ENCODE assay signal across 22 mouse cellular contexts in genomic region chr11:79533311-79533710, GRCm38 (mm10). TPM values are rescaled to one million over a fixed set of nuclear protein-coding genes. Genes with fewer than 3 reads are reported as not detected.
DNase-seq lines count a peak whose midpoint lies in the region; ATAC-seq and TF ChIP-seq lines count a peak whose summit lies in the region.
"Had no signal": no experiment of that assay in that cellular context is flagged by ENCODE, and none has a peak within 500 bp of the region (broad histone marks: within the 10 kb centered on the region; RNA-seq: fewer than 3 reads in every experiment).

No protein-coding gene starts in this region.

- H3K9ac ChIP-seq in heart, embryonic 11.5 days (ENCODE audit: low read depth, low read length) = no peak overlapping the region
- no peak overlapping the region for H3K9ac ChIP-seq in heart, postnatal 0 days (replicated peaks; ENCODE audit: low read depth, low read length)
- no peak overlapping the region for H3K9ac ChIP-seq in hindbrain, embryonic 14.5 days
- H3K9ac ChIP-seq: embryonic facial prominence, embryonic 15.5 days; forebrain, embryonic 12.5 days; hindbrain, embryonic 13.5 days had no signal

- H3K9me3 ChIP-seq in heart, embryonic 11.5 days (replicated peaks; ENCODE audit: control insufficient read depth, low read length) = no peaks in the 10 kb centered on the region
- H3K9me3 ChIP-seq in heart, postnatal 0 days (replicated peaks; ENCODE audit: control insufficient read depth, low read length) = no peaks in the 10 kb centered on the region
- H3K9me3 ChIP-seq in hindbrain, embryonic 14.5 days (ENCODE audit: control insufficient read depth, low read length) = no peaks in the 10 kb centered on the region
- H3K9me3 ChIP-seq: embryonic facial prominence, embryonic 15.5 days; forebrain, embryonic 12.5 days; hindbrain, embryonic 13.5 days had no signal

- H3K27me3 ChIP-seq in heart, embryonic 11.5 days (ENCODE audit: control insufficient read depth, insufficient read depth, low read length) = no peaks in the 10 kb centered on the region
- no peaks in the 10 kb centered on the region for H3K27me3 ChIP-seq in heart, postnatal 0 days (ENCODE audit: control insufficient read depth, insufficient read depth, low read length)
- no peaks in the 10 kb centered on the region for H3K27me3 ChIP-seq in hindbrain, embryonic 14.5 days (ENCODE audit: control insufficient read depth, insufficient read depth, low read length)
- H3K27me3 ChIP-seq: embryonic facial prominence, embryonic 15.5 days; forebrain, embryonic 12.5 days; hindbrain, embryonic 13.5 days had no signal

- peaks cover 8% of the 10 kb centered on the region; the same call in 1 of the 2 replicates for H3K4me1 ChIP-seq in heart, embryonic 11.5 days (ENCODE audit: control insufficient read depth, insufficient read depth, low read length)
- H3K4me1 ChIP-seq in heart, postnatal 0 days (ENCODE audit: control insufficient read depth, insufficient read depth) = peaks cover 13% of the 10 kb centered on the region
- H3K4me1 ChIP-seq in hindbrain, embryonic 14.5 days (replicated peaks; ENCODE audit: control insufficient read depth, insufficient read depth, low read length) = no peaks in the 10 kb centered on the region
- H3K4me1 ChIP-seq: hindbrain, embryonic 13.5 days had no signal

- DNase-seq in heart, adult 9 months (ENCODE audit: low spot score in 2 of 2) = no peak
- DNase-seq in left cerebral cortex, adult 2 months (ENCODE audit: extremely low spot score in 1 of 2, low spot score in 2 of 2) = no peak
- no peak for DNase-seq in left cerebral cortex, postnatal 36 days (ENCODE audit: low spot score in 2 of 2)
- DNase-seq in heart, postnatal 0 days (ENCODE audit: low spot score) = peak; percentile 20
- DNase-seq in hindbrain, embryonic 14.5 days (ENCODE audit: low spot score) = no peak
- no peak for DNase-seq in kidney, adult 11 months
- DNase-seq: adrenal gland, postnatal 25 days; embryo, embryonic 11 days; gastrocnemius, postnatal 25 days; lung, adult 18-20 months; midbrain, embryonic 14.5 days; right cerebral cortex, postnatal 14 days had no signal

- intact Hi-C loops in left cerebral cortex, adult 2 months (cut with DNase I) = no loop called here
- intact Hi-C loops in left cerebral cortex, postnatal 36 days (cut with DNase I) = no loop called here

- no peak overlapping the region for H3K4me2 ChIP-seq in heart, embryonic 11.5 days
- no peak overlapping the region for H3K4me2 ChIP-seq in heart, postnatal 0 days (ENCODE audit: low read depth, low read length)
- H3K4me2 ChIP-seq in hindbrain, embryonic 14.5 days (replicated peaks) = no peak overlapping the region
- H3K4me2 ChIP-seq: embryonic facial prominence, embryonic 15.5 days; forebrain, embryonic 12.5 days; hindbrain, embryonic 13.5 days had no signal

- TF ChIP-seq EP300 in heart, postnatal 0 days (IDR thresholded peaks at IDR 0.05; ENCODE audit: low read depth) = no peak

- H3K36me3 ChIP-seq in heart, embryonic 11.5 days (ENCODE audit: control insufficient read depth, insufficient read depth, low read length) = peaks cover 2% of the 10 kb centered on the region; the same call in 1 of the 2 replicates
- peaks cover 31% of the 10 kb centered on the region for H3K36me3 ChIP-seq in heart, postnatal 0 days (replicated peaks; ENCODE audit: control insufficient read depth, insufficient read depth, low read length)
- H3K36me3 ChIP-seq in hindbrain, embryonic 14.5 days (replicated peaks; ENCODE audit: control insufficient read depth, insufficient read depth) = peaks cover 26% of the 10 kb centered on the region

- 45% methylated on average over 6 of the region's 6 CpGs for WGBS in heart, embryonic 11.5 days (ENCODE audit: insufficient replicate concordance)
- WGBS in heart, postnatal 0 days = 33% methylated on average over 6 of the region's 6 CpGs
- 88% methylated on average over 6 of the region's 6 CpGs for WGBS in hindbrain, embryonic 14.5 days

- peak; percentile 52 for ATAC-seq in heart, embryonic 11.5 days (replicated peaks; ENCODE audit: insufficient number of reproducible peaks, low FRiP score, low TSS enrichment)
- ATAC-seq in heart, postnatal 0 days (ENCODE audit: insufficient read depth, low read depth) = peak; percentile 69
- ATAC-seq in megakaryocyte progenitor cell, adult 5-6 weeks (replicated peaks; ENCODE audit: poor library complexity) = peak; percentile 64
- no peak for ATAC-seq in hindbrain, embryonic 14.5 days (ENCODE audit: low FRiP score)
- ATAC-seq: activated CD4-positive, CD25-positive, alpha-beta regulatory T cell, adult 4 months; intestine, embryonic 16.5 days had no signal

- no peak for TF ChIP-seq CTCF in left cerebral cortex, adult 2 months (IDR thresholded peaks at IDR 0.05)
- TF ChIP-seq CTCF in heart, postnatal 0 days (IDR thresholded peaks at IDR 0.05; ENCODE audit: low read depth) = no peak; the same call in 1 of the 2 replicates

- H3K27ac ChIP-seq in heart, embryonic 11.5 days (ENCODE audit: low read depth, low read length) = no peak overlapping the region
- 0 out of 2 replicates have a peak overlapping the region, but pooled peaks have one; percentile 10 for H3K27ac ChIP-seq in left cerebral cortex, adult 2 months
- H3K27ac ChIP-seq in heart, postnatal 0 days (ENCODE audit: low read depth) = no peak overlapping the region; the same call in 1 of the 2 replicates
- no peak overlapping the region for H3K27ac ChIP-seq in hindbrain, embryonic 14.5 days
- H3K27ac ChIP-seq: forebrain, embryonic 12.5 days; hindbrain, embryonic 13.5 days; kidney, postnatal 0 days had no signal

- H3K4me3 ChIP-seq in heart, embryonic 11.5 days (ENCODE audit: low read depth, low read length) = no peak overlapping the region
- H3K4me3 ChIP-seq in left cerebral cortex, adult 2 months = no peak overlapping the region
- no peak overlapping the region for H3K4me3 ChIP-seq in heart, postnatal 0 days (ENCODE audit: low read depth, low read length)
- H3K4me3 ChIP-seq in hindbrain, embryonic 14.5 days (replicated peaks; ENCODE audit: low read length) = no peak overlapping the region
- H3K4me3 ChIP-seq: embryonic facial prominence, embryonic 15.5 days; forebrain, embryonic 12.5 days; hindbrain, embryonic 13.5 days had no signal

RNA-seq across cellular contexts. Expression of gene Evi2a, which starts 2.9 kb away (rescaled TPM):
- polyA plus RNA-seq in heart, embryonic 11.5 days (2014; fragmentation: Nextera tagmentation; extraction: Ambion mirVana) = 1.00 and 2.9 TPM in 2 replicates
- 10 to 100 TPM; 11.6 TPM for total RNA-seq in left cerebral cortex, adult 2 months (2021)
- total RNA-seq in left cerebral cortex, postnatal 36 days (2021) = 10 to 100 TPM; 13.6 to 18.8 TPM
- 2.0 and 2.1 TPM in 2 replicates for total RNA-seq in heart, postnatal 0 days (2014; rRNA removed; ENCODE audit: low replicate concordance)
- 2.5 TPM in 2 replicates for polyA plus RNA-seq in heart, postnatal 0 days (2015; fragmentation: Nextera tagmentation; extraction: Ambion mirVana)
- total RNA-seq in megakaryocyte progenitor cell, adult 5-6 weeks (2015) = 19.5 and 20.0 TPM in 2 replicates
- total RNA-seq in megakaryocyte progenitor cell, adult 5-6 weeks (2017) = 17.5 and 24.0 TPM in 2 replicates
- polyA plus RNA-seq in hindbrain, embryonic 14.5 days (2014; fragmentation: Nextera tagmentation; extraction: Ambion mirVana) = 3.1 and 3.7 TPM in 2 replicates

RNA-seq across cellular contexts. Expression of gene Evi2, which starts 2.9 kb away (rescaled TPM):
- polyA plus RNA-seq in heart, embryonic 11.5 days (2014; fragmentation: Nextera tagmentation; extraction: Ambion mirVana) = 0.41 and 1.4 TPM in 2 replicates
- total RNA-seq in left cerebral cortex, adult 2 months (2021) = not detected
- not detected for total RNA-seq in left cerebral cortex, postnatal 36 days (2021)
- not detected in 2 replicates for total RNA-seq in heart, postnatal 0 days (2014; rRNA removed; ENCODE audit: low replicate concordance)
- polyA plus RNA-seq in heart, postnatal 0 days (2015; fragmentation: Nextera tagmentation; extraction: Ambion mirVana) = 0.14 and 0.19 TPM in 2 replicates
- total RNA-seq in megakaryocyte progenitor cell, adult 5-6 weeks (2015) = 30.6 and 31.5 TPM in 2 replicates
- 3.9 and 5.5 TPM in 2 replicates for total RNA-seq in megakaryocyte progenitor cell, adult 5-6 weeks (2017)
- 0.40 and 0.91 TPM in 2 replicates for polyA plus RNA-seq in hindbrain, embryonic 14.5 days (2014; fragmentation: Nextera tagmentation; extraction: Ambion mirVana)
- total RNA-seq: adrenal gland, postnatal 25 days; layer of hippocampus, adult 18-20 months; left cerebral cortex, adult 18-20 months had no signal

RNA-seq across cellular contexts. Expression of gene Evi2b, which starts 9.7 kb away (rescaled TPM):
- polyA plus RNA-seq in heart, embryonic 11.5 days (2014; fragmentation: Nextera tagmentation; extraction: Ambion mirVana) = 0.54 and 0.99 TPM in 2 replicates
- total RNA-seq in left cerebral cortex, adult 2 months (2021) = under 1 TPM; 0.30 to 0.91 TPM
- total RNA-seq in left cerebral cortex, postnatal 36 days (2021) = under 1 TPM; 0.32 to 0.63 TPM
- 0.62 and 0.84 TPM in 2 replicates for total RNA-seq in heart, postnatal 0 days (2014; rRNA removed; ENCODE audit: low replicate concordance)
- 0.36 and 0.54 TPM in 2 replicates for polyA plus RNA-seq in heart, postnatal 0 days (2015; fragmentation: Nextera tagmentation; extraction: Ambion mirVana)
- 454 and 486 TPM in 2 replicates for total RNA-seq in megakaryocyte progenitor cell, adult 5-6 weeks (2015)
- total RNA-seq in megakaryocyte progenitor cell, adult 5-6 weeks (2017) = 75.7 and 78.7 TPM in 2 replicates
- 0.27 TPM in 1 of 2 replicates, not detected in the other for polyA plus RNA-seq in hindbrain, embryonic 14.5 days (2014; fragmentation: Nextera tagmentation; extraction: Ambion mirVana)
- polyA plus RNA-seq: forebrain, embryonic 12.5 days; hindbrain, embryonic 13.5 days; midbrain, embryonic 14.5 days had no signal

RNA-seq across cellular contexts. Expression of gene Omg, which starts 29.4 kb away (rescaled TPM):
- 0.23 and 0.31 TPM in 2 replicates for polyA plus RNA-seq in heart, embryonic 11.5 days (2014; fragmentation: Nextera tagmentation; extraction: Ambion mirVana)
- total RNA-seq in left cerebral cortex, adult 2 months (2021) = 100 to 1,000 TPM in 1 of 2 experiments, 10 to 100 TPM in 1; 95.1 to 116 TPM
- 100 to 1,000 TPM; 113 to 132 TPM for total RNA-seq in left cerebral cortex, postnatal 36 days (2021)
- total RNA-seq in heart, postnatal 0 days (2014; rRNA removed; ENCODE audit: low replicate concordance) = not detected in 2 replicates
- 0.07 TPM in 1 of 2 replicates, not detected in the other for polyA plus RNA-seq in heart, postnatal 0 days (2015; fragmentation: Nextera tagmentation; extraction: Ambion mirVana)
- total RNA-seq in megakaryocyte progenitor cell, adult 5-6 weeks (2015) = 0.67 and 0.98 TPM in 2 replicates
- 0.14 and 0.33 TPM in 2 replicates for total RNA-seq in megakaryocyte progenitor cell, adult 5-6 weeks (2017)
- polyA plus RNA-seq in hindbrain, embryonic 14.5 days (2014; fragmentation: Nextera tagmentation; extraction: Ambion mirVana) = 7.7 and 9.1 TPM in 2 replicates
- total RNA-seq: gastrocnemius, postnatal 25 days had no signal
- polyA plus RNA-seq: activated CD4-positive, CD25-positive, alpha-beta regulatory T cell, adult 4 months had no signal

RNA-seq across cellular contexts. Expression of gene Rab11fip4, which starts 57.7 kb away (rescaled TPM):
- polyA plus RNA-seq in heart, embryonic 11.5 days (2014; fragmentation: Nextera tagmentation; extraction: Ambion mirVana) = 0.42 and 0.73 TPM in 2 replicates
- total RNA-seq in left cerebral cortex, adult 2 months (2021) = 100 to 1,000 TPM; 246 to 249 TPM
- 100 to 1,000 TPM; 247 to 269 TPM for total RNA-seq in left cerebral cortex, postnatal 36 days (2021)
- total RNA-seq in heart, postnatal 0 days (2014; rRNA removed; ENCODE audit: low replicate concordance) = 2.0 TPM in 1 of 2 replicates, not detected in the other
- polyA plus RNA-seq in heart, postnatal 0 days (2015; fragmentation: Nextera tagmentation; extraction: Ambion mirVana) = 0.03 TPM in 1 of 2 replicates, not detected in the other
- 0.85 and 2.0 TPM in 2 replicates for total RNA-seq in megakaryocyte progenitor cell, adult 5-6 weeks (2015)
- 3.2 and 3.7 TPM in 2 replicates for total RNA-seq in megakaryocyte progenitor cell, adult 5-6 weeks (2017)
- polyA plus RNA-seq in hindbrain, embryonic 14.5 days (2014; fragmentation: Nextera tagmentation; extraction: Ambion mirVana) = 24.0 and 24.3 TPM in 2 replicates

Comparison
In these comparisons a context has a peak if more than half of its experiments do, and no peak if none do; other contexts are left out.
1. RNA of gene Evi2b, which starts 9.7 kb away (total RNA-seq): 75.7 to 486 TPM in megakaryocyte progenitor cell, adult 5-6 weeks; 0.30 to 0.91 TPM in left cerebral cortex, adult 2 months, 0.62 to 0.84 TPM in heart, postnatal 0 days and 0.32 to 0.63 TPM in left cerebral cortex, postnatal 36 days; every median in the first group is over 10 times any median in the second.